Mouse (Mus musculus): ENCODE data around the gene Lgi4.

Gene Lgi4

DNA sequence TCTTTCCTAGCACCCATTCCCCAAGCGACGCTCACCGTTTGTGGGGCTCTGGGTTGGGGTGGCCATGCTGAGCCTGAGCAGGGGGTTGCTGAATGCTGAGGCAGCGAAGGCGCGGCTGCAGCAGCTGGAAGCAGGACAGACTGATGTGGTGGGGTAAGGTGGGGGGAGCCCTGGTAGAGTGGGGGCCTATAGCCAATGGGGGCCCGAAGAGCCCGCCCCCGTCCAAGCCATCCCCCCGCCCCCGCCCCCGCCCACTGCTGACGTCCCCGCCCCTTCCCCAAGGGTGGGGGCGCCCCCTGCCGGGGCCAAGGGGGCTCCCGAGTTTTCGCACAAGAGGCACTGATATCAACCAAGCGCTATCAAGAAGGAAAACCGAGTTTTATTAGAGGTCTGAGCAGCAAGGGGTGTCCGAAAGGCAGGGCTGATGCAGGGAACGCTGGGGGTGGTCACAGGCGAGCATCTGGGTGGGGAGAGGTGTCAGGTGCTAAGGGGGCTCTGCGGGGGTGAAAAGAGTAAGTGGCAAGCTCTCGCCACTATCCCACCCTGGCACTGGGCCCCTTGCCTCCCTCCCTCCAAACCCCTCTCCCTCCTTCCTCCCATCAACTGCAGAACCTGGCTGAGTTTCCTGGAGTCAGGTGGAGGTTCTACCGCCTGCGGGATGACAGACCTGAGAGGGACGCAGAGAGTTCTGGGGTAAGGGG, 7.7 kb upstream of the Lgi4 start, which contains the start of gene Fxyd7:
TSS of gene Fxyd7 (minus strand) at position 147 of the 701 bp plus-strand sequence.
- DNase-seq (ENCODE audit: low spot score in 2 of 2): no peak

DNA sequence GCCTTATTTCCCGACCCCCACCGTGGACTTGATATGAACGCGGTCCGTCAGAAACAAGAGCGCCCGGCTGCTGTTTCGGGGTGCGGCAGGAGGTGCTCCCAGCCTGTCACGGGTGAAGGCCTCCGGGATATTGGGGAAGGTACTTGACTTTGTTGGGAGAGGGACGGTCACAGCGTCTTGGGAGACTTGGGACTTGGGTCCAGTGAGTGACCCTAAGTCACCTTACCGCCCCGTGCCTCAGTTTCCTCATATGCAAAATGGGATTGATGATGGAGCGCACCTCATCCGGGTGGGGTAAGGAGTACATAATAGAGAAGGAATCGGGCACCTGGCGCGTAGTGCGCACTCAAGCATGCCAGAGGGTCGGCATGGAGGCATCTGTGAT, 6.9 kb upstream of the Lgi4 start:
- no peak for DNase-seq (ENCODE audit: low spot score in 2 of 2)

DNA sequence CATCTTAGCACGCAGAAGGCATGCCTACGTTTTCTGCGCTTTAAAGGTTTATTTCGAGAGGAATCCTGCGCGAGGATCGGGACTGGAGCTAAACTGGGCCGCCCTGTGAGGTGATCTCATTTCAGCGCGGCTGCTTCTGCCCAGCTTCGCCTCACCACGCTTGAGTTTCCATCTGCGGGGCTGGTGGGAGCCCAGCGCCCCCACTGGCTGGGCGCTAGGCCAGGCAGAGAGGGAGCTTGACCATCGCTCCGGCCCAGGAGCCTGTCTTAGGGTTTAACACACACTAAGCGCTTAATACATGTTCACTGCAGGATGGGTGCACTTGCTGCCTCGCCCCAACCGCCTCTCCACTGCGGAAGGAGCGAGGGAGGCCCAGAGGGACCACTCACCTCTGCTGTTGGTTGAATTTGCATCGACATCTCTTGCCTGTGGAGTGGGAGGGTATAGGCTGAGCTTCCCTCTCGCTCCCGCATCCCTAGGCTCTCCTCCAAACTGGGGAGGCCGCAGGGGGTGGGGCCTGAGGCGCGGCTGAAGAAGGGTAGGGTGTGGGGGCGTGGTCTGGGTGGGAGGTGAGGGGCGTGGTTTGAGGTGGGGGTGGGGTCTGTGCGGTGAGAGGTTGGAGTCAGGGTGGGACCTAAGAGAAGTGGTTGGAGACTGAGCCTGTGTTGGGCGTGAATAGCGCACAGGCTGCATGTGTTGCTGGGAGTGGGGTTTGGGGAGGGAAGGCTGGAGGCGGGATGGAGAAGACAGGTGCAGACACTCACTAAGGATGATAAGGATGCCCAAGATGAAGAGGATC, 6.3 kb upstream of the Lgi4 start:
- no peak for DNase-seq (ENCODE audit: low spot score in 2 of 2)

DNA sequence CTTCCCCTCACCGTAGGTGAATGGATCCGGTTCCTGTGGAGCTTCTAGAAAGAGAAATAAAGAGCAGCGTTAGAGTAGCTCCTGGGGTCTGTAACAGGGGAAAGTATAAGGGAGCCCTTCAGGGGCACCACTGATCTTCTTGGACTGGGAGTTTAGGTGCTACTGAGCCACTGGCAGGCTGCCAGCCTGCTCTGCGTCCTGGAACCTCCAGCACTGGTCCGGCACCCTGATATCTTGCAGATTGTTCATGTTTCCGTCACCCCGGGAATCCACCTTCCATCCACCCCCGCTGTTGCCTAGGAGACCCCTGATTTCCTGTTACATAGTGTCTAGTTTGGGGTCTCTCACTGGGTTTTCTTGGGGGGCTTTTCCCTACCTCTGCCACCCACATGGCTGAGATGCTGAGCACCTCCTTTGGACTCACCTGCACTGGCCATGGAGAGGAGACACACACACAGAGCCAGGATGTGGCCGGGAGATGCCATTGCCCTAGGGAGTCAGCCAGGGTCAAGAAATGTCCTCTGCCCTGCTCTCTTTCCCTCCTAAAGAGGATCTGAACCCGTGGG, 5.2 kb upstream of the Lgi4 start:
- no peak for DNase-seq (ENCODE audit: low spot score in 2 of 2)

DNA sequence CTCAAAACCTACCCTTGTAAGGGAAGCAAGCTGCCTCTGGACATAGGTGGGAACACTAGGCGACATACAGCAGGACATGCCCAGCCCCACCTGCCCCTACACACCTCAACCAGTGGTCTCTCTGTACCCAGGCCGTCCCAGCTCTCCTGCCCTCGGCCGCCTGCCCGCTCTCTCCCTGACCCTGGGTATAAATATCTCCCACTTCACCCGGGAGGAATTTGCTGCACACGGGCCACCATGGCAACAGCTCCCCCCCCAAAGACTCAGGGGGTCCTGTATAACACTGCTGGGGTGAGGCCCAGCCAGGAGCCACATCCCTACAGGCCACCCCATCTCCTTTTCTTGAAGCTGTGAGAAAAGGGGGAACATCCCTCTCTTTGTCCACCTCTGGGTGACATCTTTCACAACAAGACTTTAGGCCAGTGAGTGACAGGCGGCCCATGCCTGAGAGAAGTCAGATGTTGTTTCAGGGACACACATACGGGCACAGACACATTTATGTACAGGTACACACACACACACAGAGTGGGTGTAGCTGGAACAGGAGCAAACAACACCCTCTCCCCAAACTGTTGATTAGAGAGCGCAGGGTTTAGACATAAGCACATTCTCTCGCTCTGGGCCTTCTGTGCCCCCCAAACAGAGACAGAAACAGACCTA, 4.4 kb upstream of the Lgi4 start:
- no peak for DNase-seq (ENCODE audit: low spot score in 2 of 2)

DNA sequence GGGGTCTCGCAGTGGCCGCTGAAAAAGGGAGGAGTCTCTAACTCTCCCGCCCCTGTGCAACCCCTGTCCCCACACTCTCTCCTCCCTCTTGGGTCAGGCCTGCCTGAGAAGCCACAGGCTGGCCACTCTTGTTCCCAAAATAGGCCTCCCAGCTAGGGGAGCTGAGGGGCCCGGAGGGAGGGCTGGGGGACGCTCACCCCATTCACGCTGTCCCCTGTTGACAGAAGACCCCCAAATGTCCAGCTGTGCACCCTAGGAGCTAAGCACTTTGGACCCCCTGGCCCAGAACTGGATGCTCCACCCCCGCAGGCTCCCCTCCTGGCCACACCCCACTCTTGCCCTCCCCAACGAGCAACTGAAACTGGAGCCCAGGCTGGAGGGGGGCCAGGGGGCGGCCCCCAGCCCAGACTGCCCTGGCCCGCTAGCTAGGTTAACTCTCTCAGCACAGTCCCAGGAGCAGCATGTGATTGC, 3.8 kb upstream of the Lgi4 start:
- no peak for DNase-seq (ENCODE audit: low spot score in 2 of 2)

DNA sequence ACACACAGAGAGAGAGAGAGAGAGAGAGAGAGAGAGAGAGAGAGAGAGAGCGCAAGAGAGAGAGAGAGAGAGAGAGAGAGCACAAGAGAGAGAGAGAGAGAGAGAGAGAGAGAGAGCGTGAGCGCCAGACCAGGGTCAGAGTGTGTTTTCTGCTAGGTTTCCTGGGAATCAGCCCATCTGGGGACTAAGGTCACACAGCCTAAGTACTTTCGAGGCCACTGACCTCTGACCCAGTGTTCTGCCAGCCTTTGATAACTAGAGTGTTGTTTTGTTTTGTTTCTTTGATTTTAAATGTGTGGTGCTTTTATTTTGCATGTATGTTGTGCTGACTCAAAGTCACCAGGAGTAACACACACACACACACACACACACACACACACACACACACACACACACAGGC, 3.3 kb upstream of the Lgi4 start:
- DNase-seq (ENCODE audit: low spot score in 2 of 2): no peak

DNA sequence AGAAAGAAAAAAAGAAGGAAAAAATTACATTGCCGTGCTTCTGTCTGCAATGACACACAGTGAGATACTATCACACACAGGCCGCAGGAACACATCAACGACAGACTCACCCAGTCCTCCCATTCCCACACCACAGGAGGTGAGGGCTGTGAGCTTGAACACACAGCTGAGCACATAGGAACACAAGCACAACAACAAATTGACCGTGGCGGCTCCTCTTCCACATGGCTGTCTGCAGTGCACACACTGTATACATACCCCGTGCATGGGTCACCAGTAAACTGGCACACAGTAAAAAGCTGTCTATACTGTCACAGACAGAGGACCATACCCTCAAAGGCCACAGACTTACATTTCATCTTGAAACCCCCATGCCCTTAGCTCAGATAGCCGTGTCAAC, 2.7 kb upstream of the Lgi4 start:
- no peak for DNase-seq (ENCODE audit: low spot score in 2 of 2)

DNA sequence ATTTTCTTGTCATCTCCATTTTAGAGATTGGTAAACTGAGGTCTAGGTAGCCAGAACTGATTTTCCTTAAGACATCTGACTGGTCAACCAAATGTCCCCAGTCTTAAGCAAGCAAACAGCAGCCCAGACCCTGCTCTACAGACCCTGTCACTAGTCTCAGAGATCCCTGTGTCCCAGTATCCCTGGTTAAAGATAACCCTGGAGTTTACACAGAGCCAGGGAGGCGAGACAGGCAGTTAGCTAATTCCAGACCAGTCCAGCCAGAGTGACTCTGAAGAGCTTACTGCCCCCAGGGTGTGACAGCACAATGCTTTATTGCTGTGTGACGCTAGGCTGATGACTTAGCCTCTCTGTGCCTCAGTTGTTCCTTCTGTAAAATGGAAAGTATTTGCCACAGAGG, 2.1 kb upstream of the Lgi4 start, which contains the start of gene Fxyd1:
TSS of gene Fxyd1 (minus strand) at position 129 of the 400 bp plus-strand sequence.
- no peak for DNase-seq (ENCODE audit: low spot score in 2 of 2)

DNA sequence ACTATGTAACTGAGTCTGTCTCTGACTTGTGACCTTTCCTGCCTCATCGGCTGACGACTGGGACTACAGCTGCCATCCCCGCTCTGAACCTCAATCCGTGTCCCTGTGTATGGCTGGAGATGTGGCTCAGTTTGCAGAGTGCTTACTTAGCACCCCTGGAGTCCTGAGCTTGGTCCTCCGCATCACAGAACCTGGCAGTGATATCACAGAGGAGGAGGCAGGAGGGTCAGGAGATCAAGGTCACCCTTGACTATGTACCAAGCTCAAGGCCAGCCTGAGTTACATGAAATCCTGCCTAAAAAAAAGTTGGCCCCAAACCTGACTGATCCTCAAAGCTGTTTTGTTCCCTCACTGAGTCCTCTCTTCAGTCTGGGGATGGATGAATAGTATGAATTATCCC, 1.4 kb upstream of the Lgi4 start:
- DNase-seq (ENCODE audit: low spot score in 2 of 2): no peak

DNA sequence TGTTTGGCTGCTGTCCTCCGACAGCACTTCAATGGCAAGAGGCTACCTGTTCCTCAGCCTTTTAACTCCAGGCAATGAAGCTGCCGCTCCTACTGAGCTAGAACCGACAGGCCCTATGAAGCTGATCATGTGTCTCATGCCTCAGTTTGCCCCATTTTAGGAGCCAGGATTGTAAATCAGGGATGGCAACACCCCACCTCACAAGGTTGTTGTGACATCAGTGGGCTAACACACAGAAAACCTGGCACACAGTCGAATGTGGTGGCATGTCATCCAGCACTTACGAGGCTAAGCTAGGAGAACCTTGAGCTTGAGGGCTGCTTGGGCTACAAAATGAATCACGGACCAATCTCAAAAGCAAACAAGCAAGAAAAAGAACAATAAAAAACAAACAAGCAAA, 931 bp upstream of the Lgi4 start:
- no peak for DNase-seq (ENCODE audit: low spot score in 2 of 2)

DNA sequence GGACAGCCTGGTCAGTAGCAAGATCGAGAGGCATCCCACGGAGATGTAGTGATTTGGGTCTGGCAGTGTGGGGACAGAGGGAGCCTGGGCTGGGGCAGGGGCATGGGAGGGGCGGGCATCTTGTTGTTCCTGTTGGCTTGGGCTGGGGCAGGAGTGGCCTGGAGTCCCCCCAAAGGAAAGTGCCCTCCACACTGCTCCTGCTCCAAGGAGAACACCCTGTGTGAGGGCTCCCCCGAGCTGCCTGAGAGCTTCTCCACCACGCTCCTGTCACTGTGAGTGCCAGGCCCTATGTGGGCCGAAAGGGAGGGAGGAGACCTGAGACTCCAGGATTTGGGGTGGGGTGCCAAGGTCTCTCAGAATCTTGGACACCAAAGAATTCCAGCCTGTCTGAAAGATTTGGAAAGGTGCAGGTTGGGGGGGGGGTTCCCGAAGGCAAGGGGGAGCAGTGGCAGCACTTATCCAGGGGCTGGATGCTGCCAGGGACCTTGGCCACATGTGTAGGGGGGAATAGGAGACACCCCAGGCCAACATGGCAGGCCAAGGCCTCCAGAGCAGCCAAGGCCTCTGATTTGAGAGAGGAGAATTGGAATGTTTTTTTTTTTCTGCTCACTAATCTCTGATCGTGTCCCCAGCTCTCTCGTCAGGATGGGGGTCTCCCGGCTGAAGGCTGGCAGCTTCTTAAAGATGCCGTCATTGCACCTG, 928 bp downstream of the Lgi4 start:
- no peak for DNase-seq (ENCODE audit: low spot score in 2 of 2)

DNA sequence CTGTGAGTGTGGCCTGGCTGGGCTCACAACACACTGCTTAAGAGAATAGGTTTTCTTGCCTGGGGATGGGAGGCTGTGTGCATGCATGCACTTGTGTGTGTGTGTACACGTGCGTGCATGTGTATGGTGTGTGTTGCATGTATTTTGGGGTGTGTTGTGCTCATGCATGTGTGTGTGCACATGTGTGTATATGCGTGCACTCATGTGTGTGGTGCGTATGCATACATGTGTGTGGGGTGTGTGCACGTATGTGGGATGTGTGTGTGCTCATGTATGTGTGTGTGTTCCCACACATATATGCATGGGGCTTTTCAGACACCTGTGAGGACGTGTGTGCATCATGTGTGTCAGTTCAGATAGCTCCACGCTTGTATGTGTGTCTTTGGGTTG, 1.5 kb downstream of the Lgi4 start:
- no peak for DNase-seq (ENCODE audit: low spot score in 2 of 2)

DNA sequence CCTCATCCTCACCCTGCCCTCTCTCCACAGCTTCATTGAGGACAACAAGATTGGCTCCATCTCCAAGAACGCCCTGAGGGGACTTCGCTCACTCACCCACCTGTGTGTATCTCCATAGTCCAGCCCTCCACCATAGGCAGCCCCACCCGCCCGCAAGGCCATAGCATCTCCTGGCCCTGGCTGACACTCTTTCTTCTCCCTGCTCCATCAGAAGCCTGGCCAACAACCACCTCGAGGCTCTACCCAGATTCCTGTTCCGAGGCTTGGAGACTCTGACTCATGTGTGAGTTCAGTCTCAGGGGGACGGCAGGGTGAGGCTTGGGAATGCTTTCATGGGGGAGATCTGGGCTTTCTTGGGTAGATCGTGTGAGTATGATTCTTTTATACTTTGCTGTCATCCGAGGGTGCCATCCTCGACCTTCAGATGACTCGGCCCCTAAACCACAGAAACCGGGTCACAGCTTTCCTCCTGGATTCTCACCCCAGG, 4.0 kb downstream of the Lgi4 start:
- DNase-seq (ENCODE audit: low spot score in 2 of 2): no peak

DNA sequence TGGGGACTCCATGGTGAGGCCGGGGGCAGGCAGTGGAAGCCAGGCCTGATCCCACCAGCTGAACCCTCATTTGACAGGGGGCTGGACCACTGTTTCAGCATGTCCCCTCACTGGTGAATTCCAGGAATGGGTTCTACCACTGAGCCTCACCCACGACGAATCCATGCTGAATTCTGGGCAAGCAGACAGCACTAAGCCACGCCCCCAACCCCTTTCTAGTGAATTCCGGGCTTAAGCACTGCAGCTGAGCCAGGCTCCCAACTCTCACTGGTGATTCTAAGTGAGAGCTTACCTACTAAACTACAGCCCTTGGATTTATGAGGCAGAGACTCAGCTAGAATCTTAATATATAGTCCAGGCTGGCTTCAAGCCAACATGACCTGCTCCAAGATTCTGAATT, 8.7 kb downstream of the Lgi4 start:
- no peak for DNase-seq (ENCODE audit: low spot score in 2 of 2)

DNA sequence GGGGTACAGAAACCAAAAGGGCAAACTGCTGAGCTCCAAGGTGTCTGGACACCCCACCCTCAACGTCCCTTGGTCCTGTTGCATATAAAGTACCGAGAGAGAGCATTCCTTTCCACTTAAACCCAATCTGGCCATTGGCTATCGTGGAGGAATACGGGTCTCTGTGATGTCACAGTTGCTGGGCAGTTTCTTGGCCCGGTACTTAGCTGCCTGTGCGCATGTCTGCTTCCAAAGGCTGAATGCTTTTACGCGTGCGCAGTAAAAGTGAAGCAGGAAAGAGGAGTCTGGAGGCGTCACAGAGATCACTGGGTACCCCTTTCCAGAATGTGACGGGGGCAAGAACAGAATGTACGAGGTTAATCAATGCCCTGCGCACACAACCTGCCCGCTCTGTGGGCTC, 10.3 kb downstream of the Lgi4 start:
- no peak for DNase-seq (ENCODE audit: low spot score in 2 of 2)

DNA sequence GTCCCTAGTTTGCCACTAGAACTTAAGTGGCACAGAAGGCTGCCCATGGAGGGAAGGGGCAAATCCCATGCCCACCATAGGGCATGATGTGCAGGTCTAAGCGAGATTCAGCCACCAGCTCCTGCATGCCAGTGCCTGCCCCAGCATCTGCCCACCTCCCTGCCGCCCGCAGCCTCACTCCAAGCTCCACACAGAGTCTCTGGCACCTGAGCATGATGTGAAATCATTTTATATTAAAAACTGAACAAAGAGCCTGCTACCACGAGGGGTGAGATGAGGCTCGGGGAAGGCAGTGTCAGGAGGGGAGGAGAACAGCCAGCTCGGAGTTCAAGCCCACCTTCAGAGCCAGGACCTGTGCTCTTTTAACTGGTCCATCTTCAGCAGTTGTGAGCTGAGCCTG, 11.2 kb downstream of the Lgi4 start:
- DNase-seq (ENCODE audit: low spot score in 2 of 2): no peak

DNA sequence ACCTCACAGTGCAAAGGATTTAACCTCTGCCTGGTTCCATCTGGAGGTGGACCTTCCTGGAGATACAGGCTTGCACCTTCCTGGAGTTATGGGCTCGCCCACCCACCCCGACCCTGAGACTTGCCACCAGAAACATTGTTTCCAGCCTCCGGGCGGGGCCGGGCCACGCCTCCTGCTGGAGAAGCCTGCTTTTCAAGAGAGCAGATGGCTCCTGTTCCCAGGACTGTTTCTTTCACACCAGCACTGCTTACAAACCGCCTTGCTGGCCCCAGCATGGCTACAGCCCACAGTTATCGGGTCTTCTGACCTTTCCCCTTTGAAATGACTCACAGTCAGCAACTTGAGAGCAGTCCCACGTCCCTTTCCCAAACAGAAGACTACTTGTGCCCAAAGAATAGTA, 13.2 kb downstream of the Lgi4 start:
- no peak for DNase-seq (ENCODE audit: low spot score in 2 of 2)

DNA sequence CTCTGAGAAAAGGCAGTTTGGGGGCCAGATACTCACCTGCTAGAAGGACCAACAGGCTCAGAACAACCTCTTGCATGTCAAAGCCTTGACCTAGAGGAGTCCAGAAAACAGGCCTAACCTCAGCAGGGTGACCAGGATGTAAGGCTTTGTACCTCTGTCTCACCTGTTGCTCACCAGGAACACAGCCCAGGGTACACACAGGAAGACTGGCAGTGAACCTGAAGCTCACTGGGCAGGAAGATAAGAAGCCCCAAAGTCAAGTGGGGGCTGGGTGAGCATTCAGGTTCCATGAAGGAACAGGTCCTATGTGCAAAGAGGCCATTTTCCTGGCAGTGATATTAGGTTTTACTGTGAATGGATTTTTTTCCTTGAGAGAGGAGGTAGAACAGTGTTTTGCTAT, 14.4 kb downstream of the Lgi4 start:
- no peak for DNase-seq (ENCODE audit: low spot score in 2 of 2)

DNA sequence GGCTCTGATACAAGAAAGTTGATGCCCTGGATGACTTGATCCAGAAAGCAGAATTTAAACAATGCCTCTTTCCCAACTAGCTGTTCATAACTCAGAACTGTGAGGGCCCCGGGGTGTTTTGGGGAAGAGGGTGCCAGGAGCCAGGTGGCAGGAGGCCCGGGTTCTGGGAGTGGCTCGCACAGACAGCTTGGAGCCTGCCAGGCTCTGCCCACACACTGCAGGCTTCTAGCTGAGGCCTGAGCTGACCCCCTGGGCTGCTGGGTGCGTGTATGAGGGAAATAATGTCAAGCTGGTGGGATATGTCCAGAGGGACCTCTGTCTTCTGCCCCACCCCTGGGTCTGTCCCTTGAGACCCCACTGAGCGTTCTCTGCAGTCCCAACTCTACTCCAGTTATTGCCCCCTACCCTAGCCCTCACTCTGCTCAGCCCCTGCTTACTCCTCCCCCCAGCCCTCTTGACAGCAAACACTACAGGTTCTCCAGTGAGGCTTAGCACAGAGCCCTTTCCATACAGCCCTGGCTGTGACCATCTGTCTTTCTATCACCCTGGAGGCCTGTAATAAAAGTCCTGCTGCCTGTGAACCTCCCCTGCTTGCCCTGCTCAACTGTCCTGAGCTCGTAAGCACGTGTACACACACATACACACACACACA, 15.0 kb downstream of the Lgi4 start:
- no peak for DNase-seq (ENCODE audit: low spot score in 2 of 2)

DNA sequence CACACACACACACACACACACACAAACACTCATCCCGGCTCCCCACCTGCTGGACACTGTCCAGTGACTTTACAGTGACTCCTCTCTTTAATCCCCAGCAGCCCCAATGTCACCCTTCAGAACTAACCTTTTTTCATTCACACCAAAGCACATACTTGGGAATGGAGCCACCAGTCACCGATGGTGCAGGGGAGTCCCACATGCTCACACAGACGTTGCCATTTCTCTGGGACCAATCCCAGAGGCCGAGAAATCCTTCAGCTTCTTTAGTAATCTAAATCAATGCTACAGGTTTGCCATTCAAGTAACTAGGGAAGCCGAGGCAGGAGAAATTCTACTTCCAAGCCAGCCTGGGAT, 15.5 kb downstream of the Lgi4 start:
- no peak for DNase-seq (ENCODE audit: low spot score in 2 of 2)

All from spleen, postnatal 14 days (tissue).